Mouse (Mus musculus) left cerebral cortex, adult 9 months (tissue): Measurements from ENCODE around the gene Gm7876.
"Not testable (repeated sequence)": the region's sequence is repeated elsewhere in the genome, so short reads cannot be mapped to it uniquely, and the experiment has no call there.

Source experiments
- DNase-seq, 2 experiments: peaks; one replicate each; pipeline ENCODE4 v3.0.0; 2022; ENCODE audit warnings: low spot score in 2 of 2

Gene Gm7876

DNA sequence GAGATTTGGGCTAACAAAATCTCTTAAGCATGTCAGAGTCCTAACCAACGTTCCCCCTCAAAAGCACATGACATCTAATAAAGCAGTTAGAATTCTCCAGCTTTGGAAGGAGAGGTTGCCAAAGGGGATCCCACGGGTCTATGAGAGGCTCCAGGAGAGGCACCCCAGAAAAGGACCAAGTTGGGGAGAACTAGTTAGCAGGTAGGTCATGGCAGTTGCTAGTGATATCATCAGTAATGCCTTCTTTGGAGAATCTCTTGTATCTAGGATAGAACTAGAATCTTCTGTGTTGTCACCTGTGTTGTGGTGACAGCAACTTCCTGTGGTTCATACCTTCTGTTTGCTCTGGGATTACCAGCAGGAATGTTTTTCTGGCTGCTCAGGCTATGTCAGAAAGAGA is at the start of gene Gm7876:
Gm7876 (plus strand) TSS at position 301 of the 400 bp plus-strand sequence.
- not testable (repeated sequence) for DNase-seq

DNA sequence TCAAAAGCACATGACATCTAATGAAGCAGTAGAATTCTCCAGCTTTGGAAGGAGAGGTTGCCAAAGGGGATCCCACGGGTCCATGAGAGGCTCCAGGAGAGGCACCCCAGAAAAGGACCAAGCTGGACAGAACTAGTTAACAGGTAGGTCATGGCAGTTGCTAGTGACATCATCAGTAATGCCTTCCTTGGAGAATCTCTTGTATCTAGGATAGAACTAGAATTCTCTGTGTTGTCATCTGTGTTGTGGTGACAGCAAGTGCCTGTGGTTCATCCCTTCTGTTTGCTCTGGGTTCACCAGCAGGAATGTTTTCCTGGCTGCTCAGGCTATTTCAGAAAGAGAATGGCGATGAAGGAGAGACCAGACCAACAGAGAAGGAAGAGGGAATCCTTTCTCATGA is 45.1 kb upstream of the Gm7876 start, which contains the start of gene Gm3239:
Gm3239 (plus strand) TSS at position 301 of the 400 bp plus-strand sequence.
- DNase-seq: not testable (repeated sequence)

- DNase-seq: not testable (repeated sequence)
Observed at GRCm38 (mm10) chr14:4726038-4726880, 17.2 kb downstream of the Gm7876 start, which contains the start of gene Gm3252. Gm3252 (plus strand) TSS chr14:4726775.
